Mouse (Mus musculus): ENCODE results near the gene Fam160b1.

Fam160b1 gene

DNA sequence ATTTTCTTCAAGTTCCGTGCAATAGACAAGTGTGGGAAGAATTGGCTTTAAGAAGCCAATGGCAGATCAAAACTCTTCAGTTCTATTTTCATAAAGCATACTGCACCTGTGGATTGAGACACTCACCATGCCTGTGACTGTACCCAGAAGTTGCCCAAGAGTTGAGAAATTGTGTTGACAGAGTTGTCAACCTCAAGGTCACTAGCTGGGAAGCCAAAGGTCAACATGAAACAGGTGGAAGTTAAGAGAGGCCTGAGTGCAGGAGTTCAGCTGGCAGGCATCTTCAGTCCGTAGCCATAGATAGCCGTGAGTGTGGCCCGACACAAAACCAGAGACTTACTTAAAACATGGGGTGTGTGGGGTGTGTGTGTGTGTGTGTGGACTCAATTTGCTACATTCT, 6.7 kb downstream of the Fam160b1 start:
- no peak for DNase-seq (ENCODE audit: low spot score in 2 of 2)

DNA sequence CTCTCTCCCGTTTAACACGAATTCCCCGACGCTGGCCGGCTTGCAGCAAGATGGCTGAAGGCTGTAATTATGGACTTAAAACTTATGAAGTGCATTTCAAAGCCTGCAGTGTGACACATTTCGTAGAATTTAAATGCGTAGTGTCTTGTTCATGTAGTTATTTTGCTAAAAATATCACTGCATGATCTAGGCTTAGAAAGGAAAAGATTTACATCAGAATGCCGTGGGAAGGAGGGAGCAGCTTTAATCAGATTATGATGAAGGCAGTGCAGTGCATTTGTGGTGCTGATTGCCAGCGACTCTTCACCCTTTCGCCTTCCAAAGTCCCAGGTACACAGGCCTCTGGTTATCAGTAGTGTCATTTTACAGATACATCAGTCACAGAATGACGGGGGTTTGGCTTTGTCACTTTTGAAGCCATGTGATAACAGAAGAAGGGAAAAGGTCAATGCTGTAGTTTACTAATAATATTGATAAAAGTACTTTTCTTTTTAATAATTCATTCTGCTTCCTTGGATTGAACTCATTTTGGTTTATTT, 7.4 kb downstream of the Fam160b1 start:
- DNase-seq (ENCODE audit: low spot score in 2 of 2) = no peak

DNA sequence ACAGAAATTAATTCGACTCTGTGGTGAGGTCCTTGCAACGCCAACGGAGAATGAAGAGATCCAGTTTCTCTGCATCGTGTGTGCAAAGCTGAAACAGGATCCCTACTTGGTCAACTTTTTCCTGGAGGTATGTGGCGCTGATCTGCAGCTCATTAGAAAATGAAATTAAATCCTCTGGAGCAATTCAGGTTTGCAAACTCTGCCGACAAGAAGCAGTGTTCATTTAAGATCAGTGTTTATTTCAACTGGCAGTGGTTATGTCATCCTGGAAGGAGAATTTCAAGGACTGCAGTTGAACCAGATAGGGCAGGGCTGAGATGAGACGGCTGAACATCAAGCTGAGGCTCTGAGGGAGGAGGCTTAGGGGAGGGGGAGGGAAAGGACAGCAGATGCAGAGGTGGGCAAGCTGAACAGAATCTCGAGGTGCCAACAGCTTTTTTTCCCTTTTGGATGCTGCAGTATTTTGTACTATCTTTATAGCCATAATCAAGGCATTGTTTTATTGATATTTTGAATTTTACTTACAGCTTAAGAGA, 12.9 kb downstream of the Fam160b1 start:
- DNase-seq (ENCODE audit: low spot score in 2 of 2) = peak; percentile 32 to 33

DNA sequence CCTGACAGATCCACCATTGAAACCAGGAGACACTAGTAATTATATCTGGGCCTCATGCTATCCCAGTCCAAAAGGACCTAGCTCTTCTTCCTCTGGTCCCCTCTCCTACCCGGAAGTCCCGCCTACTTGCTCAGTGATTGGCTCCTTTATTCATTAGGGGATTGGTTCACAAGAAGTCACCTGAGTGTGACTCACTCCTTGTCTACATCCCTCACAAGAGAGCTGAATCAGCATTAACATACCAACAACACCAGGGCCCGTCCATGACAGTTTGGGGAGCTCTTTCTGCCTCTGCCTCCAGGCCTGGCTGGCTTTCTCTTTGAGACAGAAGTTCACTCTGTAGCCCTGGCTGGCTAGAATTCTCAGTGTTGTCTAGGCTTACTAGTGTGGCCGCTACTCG, 14.7 kb downstream of the Fam160b1 start:
- no peak for DNase-seq (ENCODE audit: low spot score in 2 of 2)

DNA sequence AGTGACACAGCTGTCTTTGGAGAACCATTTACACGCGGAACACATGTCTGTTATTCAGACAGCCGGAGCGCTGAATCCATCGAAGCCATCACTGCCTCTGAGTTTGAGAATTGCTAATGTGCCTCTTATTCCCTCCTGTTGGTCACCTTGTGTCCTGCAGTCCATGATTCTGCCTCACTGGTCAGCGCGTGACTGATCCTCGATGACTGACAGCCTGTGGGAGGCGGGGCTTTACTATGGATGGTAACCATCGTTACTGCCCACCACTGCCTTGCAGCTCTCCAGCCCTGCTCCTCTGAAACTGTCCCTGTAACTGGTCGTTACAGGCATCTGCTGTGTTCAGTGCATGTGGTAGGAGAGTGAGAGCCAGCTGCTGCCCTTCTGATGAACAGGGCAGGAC, 15.3 kb downstream of the Fam160b1 start:
- no peak for DNase-seq (ENCODE audit: low spot score in 2 of 2)

DNA sequence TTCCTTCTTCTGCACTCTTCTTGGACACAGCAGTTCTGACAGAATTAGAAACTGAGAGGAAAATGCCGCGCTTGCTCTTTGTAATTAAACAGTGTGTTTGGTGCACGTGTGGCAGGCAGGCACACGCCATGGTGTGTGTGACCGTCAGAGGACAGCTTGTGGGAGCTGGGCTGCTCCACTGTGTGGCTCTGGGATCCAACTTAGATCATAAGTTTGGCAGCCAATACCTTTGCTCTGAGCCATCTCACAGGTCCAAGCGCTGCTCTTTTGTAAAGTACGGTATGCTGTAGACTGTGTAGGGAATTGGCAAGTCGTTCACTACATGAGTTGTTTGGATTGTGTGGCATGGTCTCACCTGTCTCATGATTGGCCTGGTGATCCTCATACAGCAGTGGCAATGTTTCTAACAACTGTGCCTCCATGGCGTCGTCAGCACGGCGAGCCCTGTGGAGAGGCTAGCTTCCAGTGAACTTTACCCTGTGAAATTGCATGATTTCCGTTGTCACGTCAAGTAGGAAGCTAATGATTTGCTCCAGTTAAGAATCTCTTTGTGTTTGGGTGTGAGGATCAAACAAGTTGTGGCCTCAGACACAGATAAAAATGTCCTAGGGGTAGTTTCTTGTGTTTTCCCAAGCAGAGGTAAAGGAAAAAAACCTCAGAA, 16.7 kb downstream of the Fam160b1 start:
- DNase-seq (ENCODE audit: low spot score in 2 of 2) = no peak

DNA sequence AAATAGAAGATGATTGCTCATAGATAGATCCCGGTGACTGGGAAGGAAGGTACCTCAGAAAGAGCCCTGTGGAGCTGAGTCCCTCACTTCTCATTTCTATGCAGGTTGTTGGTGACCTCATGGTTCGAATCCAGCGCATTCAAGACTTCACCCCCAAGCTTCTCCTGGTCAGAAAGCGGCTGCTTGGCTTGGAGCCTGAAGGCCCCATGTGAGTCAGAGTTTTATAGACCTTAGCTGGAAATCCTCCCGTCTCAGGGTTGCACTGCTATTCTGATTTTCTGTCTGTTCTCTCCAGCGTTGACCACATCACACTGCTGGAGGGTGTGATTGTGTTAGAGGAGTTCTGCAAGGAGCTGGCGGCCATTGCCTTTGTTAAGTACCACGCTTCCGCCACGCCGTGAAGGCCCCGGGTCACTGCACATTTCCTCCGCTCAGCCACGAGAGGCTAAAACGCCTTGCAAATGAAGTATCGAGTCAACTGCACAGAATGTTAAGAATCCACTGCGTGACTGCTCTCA, 25.8 kb downstream of the Fam160b1 start:
- no peak for DNase-seq (ENCODE audit: low spot score in 2 of 2)

DNA sequence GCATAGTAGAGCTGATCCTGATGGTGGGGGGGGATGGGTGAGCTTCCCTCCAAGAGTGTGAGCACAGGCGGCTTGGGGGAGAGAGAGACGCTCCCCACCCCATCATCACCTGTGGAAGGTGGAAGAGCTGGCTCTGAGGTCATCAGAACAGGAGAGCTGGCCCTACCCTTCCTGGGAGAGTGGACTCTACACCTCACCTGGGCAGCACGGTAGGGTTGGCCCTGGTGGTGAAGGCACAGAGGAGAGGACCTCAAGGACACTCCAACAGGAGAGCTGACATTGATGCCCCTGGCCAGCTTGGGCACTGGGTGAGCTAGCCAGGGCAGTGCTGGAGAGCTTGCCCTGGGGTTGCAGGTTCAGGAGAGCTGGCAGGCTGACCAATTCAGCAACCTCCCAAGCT, 31.1 kb downstream of the Fam160b1 start:
- no peak for DNase-seq (ENCODE audit: low spot score in 2 of 2)

DNA sequence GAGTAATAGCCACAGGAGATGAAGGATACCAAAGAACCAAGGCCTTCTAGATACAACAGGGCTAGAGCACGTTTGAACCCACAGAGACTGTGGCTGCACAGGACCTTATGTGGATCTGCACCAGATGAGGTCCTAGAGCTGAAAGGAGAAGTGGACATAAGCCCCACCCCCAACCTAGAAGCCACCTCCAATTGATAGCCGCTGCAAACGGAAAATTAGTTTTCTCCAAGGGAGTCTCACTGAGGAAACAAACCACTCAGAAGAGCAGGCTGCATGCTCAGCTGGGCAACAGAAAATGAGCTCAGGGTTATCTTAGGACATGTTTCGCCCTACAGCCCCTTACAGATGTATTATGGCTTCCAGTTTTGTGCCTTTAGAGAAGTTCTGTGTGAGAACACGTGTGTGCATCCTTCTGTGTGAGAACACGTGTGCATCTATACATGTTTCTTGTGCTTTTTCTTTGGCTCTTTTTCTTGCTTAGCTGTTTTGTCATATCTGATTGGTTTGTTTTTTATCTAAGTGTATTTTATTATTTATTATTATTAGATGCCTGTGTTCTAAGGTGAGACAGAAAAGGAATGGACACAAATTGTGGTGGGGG, 33.0 kb downstream of the Fam160b1 start:
- no peak for DNase-seq (ENCODE audit: low spot score in 2 of 2)

DNA sequence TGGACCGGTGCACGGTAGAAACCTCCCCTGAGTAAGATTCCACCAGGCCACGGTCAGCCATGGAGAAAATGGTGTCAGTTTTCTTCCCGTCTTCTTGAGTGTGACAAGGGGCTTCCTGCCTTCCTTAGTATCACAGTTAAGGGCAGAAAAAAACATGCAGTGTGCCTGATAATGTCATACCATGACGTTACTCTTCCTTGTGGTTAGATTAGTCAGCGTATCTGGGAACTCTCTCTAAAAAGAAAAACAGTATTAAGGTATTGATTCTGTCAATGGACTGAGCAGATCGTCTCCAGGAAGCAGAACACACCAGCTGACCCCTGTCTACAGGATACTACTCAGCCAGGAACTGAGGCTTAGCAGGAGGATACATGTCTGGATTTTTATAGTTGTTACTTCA, 36.1 kb downstream of the Fam160b1 start:
- no peak for DNase-seq (ENCODE audit: low spot score in 2 of 2)

DNA sequence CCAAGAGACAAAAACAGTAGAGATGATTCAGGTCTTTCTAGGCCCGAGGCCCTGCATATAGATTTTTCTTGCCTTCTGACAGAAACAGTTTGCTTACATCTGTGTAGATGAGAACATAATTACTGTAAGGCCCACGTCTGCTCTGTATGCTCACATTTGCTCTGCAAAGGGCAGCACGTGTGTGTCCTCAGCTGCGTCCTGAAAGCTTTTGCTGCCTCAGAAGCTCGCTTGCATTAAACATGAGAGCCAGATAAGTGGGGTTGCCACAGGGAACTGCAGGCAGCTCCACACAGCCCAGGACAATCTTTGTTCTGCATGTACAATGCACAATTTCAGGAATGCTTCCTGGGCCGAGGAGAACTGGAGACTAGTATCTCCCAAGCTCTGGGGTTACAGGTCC, 41.9 kb downstream of the Fam160b1 start:
- no peak for DNase-seq (ENCODE audit: low spot score in 2 of 2)

DNA sequence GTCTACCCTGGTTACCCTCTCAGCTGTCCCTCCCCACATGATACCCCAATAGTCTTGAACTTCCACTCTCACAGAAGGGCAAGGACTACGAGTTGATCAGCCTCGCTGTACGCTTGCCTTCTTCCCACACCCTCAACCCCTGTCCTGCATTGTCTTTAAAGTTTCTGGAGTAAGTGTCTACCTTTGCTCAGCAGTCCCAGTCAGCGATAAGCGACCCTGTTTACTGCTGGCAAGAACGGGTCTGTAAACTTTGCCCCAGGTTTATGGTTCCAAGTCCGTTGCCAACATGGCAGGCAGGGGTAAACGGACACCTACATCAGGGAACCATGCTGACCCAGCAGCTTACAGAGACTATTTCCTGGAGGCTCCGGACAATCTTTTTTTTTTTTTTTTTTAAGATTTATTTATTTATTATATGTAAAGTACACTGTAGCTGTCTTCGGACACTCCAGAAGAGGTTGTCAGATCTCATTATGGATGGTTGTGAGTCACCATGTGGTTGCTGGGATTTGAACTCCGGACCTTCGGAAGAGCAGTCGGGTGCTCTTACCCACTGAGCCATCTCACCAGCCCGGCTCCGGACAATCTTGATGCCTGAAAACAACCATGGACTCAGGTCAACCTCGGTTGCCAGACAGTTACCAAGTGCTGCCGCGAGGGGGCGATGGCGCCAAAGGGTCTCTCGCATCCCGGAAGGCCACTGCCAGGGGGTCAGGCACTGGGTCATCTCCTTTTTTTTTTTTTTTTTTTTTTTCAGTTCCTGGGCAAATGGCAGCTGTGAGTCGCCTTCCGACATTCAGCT, 43.4 kb downstream of the Fam160b1 start:
- peak; percentile 66 to 71 for DNase-seq (ENCODE audit: low spot score in 2 of 2)

DNA sequence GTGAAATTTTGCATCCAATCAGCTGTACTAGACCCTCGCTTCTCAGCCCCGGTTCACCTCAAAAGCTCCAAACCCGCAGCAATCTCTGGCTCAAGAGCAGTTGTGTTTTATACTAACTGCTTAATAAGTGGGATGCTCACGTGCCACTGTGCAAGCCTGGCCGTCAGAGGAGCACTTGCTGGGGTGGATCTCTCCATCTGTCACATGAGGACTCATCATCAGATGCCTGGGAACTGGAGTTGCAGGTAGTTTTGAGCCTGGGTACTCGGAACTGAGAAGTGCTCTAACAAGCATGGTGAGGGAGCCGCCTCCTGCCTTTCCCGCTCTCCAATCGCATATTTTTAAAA, 44.0 kb downstream of the Fam160b1 start:
- DNase-seq (ENCODE audit: low spot score in 2 of 2) = peak; percentile 16 to 17

DNA sequence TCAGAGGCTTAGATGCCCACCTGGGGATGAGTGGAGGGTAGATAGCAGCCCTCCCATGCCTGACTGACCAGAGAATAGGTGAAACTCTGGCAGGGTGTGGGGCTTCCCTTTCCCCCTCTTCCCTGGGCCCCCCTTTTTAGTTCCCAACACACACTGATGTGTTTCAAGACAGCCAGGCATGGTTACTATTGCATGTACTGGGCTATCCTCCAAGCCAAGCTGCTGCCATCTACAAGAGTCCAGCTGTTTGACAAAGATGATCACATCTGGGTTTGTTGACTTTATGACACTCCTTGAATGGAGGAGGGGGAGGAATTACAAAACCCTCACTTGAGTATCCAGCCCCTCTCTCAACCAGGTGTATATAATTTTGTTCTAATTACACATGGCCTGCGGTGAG, 47.5 kb downstream of the Fam160b1 start:
- no peak for DNase-seq (ENCODE audit: low spot score in 2 of 2)

DNA sequence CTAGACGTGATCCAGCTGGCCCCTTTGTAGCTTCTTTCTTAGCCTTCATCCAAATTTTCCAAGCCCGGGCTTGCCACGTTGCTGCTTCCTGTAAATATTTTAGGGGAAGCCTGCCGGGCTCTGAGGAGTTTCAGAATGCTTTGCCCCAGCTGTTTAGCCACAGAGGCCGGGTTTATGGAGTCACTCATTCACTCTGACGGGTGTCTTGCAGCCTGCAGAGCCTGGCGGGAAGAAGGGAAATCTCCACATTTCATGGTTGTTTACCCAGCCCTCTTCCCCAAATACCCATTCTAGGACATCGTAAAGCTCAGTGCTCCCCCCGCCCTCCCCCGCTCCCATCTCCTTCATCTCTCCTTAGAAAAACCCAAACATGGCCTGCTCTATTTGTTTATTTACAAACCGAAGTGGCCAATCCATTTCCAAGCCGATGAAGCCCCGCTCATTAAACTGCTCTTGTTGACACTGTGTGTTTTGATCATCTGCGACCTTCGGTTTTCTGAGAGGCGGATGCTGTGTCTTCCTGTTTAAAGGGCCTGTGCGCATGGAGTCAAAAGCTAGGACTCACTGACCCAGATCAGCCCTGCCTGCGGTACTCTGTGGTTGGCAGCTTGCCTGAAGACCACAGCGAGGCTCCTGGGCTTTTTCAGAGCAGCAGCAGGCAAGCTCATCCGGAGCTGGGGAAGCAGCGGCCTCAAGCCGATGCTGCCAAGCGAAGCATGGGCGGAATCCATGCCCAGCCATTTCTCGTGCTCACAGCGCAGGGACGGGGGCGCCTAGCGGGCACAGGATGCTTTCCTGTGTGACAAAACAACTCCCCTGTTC, 51.1 kb downstream of the Fam160b1 start:
- DNase-seq (ENCODE audit: low spot score in 2 of 2) = peak; percentile 31 to 46

DNA sequence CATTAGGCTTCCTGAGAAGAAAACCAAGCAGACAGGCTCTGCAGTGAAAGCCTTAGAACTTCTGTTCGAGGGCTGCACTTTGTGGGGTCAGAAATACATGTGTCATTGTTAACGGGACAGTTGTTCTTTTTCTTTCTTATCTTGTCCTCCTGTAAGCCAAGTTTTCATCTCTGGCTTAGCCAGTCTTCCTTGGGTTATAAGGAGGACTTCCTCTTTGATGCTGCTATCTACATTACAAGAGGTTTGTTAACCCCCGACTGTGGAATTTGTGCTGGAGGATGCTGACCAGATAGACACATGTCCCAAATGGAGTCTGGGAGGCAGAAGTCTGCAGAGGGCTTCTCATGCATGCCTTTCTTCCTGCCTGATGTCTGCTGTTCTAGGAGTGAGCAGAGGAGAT, 52.7 kb downstream of the Fam160b1 start:
- no peak for DNase-seq (ENCODE audit: low spot score in 2 of 2)

DNA sequence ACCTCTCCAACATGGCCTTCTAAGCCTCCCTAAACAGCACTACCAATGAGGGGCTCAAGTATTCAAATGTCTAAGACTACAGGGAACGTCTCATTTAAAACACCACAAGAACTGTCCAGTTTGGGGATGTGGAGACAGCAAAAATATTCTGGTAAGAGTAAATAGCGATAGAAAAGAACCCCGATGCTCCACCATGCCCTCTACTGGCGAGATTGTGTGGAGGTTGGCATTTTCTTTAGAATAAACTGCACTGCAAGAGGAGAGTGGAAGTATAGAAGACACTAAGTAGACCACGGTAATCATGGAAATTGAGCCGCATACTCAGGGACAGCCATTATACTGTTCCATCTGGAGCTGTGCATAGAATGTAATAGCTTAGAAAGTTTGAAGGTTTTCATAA, 53.4 kb downstream of the Fam160b1 start:
- no peak for DNase-seq (ENCODE audit: low spot score in 2 of 2)

DNA sequence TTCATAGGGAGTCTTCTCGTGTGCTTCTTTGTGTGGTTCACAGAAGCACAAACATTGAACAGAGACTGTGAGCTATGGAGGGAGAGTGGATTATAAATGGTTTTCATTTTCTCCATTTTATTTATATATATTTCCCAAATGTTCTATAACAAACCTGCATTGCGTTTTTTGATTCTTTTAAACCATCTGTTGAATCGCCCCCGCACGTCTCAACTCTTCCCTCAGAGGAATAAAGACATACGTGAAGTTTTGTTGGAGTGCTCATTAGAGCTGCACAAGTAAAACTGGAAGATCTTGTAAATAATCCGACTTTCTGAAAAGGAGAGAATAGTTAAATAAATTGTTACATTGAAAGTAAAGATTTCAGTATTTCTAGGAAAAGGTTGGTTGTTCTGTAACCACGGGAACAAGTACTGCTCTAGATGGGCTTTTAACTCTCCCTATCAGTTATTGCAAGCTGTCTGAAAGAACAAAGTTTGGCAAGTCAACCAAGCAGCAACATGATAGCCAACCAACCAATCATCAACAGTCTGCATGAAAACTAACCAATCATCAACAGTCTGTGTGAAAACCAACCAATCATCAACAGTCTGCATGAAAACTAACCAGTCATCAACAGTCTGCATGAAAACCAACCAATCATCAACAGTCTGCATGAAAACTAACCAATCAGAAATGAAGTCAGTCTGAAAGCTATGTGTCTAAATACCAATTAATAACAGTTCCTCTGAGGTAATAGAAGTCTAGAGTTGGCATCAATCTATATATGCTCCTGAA, 54.7 kb downstream of the Fam160b1 start:
- peak; percentile 35 to 62 for DNase-seq (ENCODE audit: low spot score in 2 of 2)

DNA sequence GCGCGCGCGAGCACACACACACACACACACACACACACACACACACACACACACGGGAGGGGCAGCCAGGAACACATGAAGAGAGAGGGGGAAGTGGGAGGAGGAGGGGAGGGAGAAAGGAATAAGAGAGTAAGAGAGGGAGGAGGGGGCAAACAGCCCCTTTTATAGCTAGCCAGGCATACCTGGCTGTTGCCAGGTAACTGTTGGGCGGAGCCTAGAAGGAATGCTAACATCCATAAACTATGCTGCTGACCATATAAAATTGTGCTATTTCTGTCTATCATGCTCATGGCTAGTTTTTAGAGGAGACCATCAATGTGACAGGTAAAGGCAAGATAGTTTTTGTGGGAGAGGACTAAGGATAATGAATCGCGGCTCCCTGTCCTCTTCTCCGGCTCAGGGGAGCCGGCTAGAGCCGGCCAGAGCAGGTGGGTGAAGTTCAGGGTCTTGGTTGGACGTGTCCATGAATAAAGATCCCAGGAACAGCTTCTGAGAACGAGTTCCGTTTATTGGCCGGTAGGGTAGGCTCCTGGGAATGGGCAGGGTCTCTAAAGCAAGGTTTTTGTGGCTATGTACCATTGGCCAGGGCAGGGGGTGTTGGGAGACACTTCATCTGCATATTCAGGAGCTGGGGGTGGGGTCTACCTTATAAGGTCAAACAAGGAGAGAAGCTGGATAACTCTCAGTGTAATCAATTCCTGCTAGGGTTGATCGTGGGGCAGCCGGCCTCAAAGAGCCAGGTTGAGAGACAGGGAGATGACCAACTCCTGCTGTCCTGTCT, 57.5 kb downstream of the Fam160b1 start:
- DNase-seq (ENCODE audit: low spot score in 2 of 2) = no peak

DNA sequence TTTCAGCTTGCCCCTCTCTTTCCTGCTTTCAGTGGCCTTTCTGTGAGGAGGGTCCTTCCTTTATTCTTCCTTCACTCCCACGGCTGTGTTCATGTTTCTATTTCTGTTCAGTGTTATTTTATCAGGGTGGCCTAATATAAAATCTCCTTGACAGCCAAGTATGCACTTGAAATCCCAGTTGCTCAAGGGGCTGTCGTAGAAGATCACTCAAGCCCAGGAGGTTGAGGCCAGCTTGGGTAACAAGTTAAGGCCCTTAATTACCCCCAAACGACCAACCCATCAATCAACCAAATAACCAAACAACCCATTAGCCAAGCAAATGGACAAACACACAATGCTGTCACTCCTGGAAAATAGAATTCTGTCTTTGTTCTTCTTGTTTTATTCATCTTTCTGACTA, 62.9 kb downstream of the Fam160b1 start:
- no peak for DNase-seq (ENCODE audit: low spot score in 2 of 2)

All from right cerebral cortex, adult 2 months (tissue).